Mouse (Mus musculus) embryonic fibroblast, embryonic 13.5 days (primary cell): Measurements from ENCODE around the gene Aire.

ENCODE experiments used
- CTCF ChIP-seq: IDR thresholded peaks from 2 replicates; pipeline ENCODE4 v1.5.1; 2011; ENCODE audit warnings: mild to moderate bottlenecking, control low read depth, low read length, moderate library complexity, borderline replicate concordance; ENCODE audit not compliant: insufficient read depth
- POLR2A ChIP-seq: IDR thresholded peaks from 2 replicates; pipeline ENCODE4 v1.6.1; 2011; ENCODE audit warnings: low read depth, mild to moderate bottlenecking, control low read depth, low read length, moderate library complexity

DNA sequence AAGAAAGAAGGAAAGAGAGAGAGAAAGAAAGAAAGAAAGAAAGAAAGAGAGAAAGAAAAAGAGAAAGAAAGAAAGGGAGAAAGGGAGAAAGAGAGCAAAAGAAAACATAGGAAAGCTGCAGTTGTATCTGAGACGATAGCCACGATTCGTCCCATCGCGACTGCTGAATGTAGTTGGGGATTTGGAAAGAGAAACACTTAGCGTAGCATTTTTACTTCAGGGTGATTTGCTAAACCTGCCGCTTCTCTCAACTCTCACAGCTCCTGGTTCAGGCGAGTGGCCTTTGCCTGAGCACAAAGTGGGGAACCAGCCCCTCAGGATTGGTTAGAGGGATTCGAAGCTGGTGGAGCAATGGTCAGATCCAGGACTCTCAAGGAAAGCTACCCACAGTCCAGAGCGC, 33.1 kb downstream of the Aire start:
- no peak for TF ChIP-seq POLR2A
- TF ChIP-seq CTCF = no peak
